Mouse (Mus musculus) stomach, postnatal 0 days (tissue): ENCODE measurements around the gene Ssna1.

Source experiments
- CTCF ChIP-seq: IDR thresholded peaks from 2 replicates; pipeline ENCODE4 v1.5.1; 2016; ENCODE audit warnings: antibody characterized with exemption, low read depth, mild to moderate bottlenecking, moderate library complexity
- EP300 ChIP-seq: optimal IDR thresholded peaks from 2 replicates; pipeline ENCODE3; 2016; ENCODE audit warnings: antibody characterized with exemption

DNA sequence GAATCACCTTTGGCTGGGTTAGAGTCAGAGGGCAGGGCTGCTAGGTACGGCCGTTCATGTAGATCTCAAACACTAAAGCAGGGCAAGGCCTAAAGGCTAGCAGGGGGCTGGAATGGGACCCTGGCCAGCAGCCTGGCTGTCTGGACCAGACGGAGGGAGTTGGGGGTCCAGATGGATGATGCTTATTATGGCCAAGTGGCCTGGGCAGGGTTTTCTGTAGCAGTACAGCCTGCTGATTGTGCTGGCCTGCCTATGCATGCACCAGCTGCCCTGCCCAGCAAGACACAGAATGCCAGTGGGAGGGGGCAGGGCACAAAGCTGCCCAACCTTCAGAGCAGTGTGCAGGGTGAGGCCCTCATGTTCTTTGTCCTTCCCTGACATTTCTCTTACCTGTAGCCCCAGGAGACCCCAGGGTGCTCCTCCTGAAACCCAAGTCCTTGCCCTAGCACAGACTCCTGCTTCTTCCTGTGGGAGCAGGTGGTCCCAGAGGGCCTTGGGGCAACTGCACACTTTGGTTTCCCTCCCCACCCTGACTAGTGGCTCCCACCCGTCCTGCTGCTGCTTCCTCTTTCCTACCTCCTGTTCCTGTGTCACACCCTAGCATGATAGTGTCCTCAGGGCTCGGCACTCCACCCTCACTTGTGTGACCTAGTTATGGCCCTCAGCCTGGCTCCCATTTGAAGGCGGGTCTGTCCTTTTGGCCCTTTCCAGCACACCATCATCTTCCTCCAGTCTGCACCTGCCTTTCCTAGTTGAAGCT, 6.2 kb downstream of the Ssna1 start:
- TF ChIP-seq CTCF (no peak), EP300 (no peak)
